Mouse (Mus musculus) kidney, postnatal 10 days (tissue): ENCODE measurements around the gene Tigd3.

Experiments
- DNase-seq: peaks from one replicate; pipeline ENCODE4 v3.0.0; 2021; ENCODE audit warnings: mixed read lengths

Gene Tigd3

DNA sequence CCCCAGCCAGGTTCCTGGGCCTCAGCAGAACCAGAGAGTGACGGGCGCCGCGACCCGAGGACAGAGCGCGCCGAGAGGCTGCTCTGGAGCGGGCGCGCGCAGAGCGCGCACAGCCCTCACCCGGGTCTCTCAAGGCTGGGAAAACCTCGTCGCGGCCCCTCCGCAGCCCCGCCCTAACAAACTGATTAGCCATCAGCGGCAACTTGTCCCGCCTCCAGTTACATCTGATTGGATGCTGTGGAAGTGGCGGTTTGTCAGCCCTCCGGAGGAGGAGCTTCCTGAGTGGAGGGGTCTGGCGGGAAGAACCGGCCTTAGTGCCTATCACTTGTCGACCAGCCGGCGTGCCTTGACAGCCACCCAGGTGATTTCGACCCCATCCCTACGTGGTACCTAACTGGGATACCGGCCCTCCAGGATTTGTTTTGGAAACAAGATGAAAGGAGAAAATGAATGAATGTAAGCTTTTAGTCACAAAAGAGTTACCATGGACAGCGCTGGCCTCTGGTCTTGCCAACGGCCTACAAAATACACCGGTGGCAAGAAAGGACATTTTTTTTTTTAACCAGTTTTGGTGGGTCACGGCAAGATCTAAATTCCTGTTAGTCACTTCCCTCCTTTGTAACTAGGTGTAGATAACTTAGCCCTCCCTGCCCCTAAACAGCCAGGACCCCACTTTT lies at the start of gene Tigd3:
Gene Tigd3, minus strand, starts transcription at position 148 of the 677 bp plus-strand sequence.
- peak; percentile 98 for DNase-seq

DNA sequence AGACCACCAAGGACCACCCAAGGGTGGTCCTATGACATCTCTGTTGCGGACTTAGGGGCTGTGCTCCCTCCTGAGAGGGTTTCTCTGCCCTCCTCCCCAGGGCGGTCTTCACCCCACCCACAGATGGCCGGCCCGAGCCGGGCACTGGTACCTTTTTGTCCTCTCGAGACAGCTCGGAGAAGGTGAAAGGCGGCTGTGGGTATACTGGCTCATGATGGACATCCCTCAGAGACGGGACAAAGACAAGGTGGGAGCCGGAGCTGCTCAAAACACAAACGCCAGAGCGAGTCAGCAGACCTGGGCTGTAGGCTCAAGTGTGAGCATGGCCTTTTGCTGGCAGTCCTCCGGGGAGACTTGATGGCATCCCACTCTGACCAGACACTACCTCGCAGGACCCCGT lies 49.5 kb upstream of the Tigd3 start:
- no peak for DNase-seq

DNA sequence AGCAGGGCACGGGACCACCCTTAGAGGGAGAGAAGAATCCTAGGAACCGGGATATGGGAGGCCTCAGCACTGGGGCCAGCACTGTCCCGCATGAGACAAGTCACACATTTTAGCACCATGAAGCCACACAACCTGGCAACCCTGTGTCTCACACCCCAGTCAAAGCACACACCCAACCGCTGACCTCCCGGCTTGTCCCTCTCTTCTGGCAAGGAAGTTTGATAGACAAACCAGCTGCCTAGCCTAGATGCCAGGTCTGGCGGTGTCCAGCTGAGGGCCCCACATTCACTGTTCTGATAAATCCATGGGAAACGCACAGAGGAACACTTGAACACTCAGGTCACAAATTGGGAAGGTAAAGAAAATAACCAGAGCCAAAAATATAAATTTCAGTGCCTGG lies 48.6 kb upstream of the Tigd3 start:
- DNase-seq, result no peak

DNA sequence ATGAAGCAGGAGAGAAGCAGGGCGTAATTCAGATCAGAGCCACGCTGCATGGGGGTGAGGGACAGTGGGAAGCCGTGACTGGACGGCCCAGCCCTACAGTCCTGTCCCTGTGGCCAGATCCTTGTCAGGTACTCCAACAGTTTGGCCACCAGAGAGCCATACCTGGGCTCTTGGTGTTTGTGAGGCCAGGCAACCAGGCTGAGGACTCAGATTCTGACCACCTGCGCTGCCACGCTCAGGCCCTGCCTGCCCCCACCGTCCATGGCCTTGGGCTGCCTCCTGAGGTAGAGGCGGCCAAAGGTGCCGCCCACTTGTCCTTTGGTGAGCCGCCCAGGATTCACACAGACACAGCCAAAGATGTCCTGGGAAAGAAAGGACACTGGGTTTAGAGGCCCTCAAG lies 46.7 kb upstream of the Tigd3 start:
- no peak for DNase-seq

DNA sequence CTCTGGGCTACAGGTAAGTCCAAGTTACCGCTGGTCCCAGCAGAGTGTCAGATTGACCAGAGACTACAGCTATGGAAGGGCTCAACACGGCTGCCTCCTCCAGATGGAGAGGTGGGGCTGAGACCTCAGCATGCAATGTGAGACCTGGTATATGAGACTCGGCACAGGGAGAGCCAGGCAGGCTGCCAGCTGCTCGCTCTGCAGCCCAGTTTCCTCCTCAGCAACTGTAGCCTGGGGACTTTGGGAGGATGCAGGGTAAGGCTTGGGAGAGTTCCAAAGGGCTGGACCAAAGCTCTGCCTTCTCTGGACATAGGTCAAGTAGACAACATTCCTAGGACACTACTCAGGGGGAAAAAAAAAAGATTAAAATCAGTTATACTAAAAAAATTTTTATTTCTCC lies 46.2 kb upstream of the Tigd3 start:
- DNase-seq, result peak; percentile 93

DNA sequence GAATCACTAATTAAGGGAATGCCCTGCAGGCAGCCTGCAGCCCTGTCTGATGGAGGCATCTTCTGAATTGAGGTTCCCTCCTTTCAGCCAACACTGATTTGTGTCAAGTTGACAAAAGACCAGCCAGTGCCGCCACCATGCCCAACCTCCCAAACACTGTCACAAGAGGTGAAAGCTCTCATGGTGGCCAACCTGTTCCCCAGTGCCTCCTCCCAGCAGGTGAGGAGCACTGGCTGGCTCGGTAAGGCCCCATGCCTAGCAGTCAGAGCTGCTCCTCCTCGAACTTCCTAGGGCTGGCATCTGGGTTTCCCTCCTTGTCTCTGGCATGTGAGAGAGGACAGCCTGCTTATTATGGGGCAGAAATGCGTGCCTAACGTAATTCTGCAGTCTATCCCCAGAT lies 45.8 kb upstream of the Tigd3 start:
- no peak for DNase-seq

DNA sequence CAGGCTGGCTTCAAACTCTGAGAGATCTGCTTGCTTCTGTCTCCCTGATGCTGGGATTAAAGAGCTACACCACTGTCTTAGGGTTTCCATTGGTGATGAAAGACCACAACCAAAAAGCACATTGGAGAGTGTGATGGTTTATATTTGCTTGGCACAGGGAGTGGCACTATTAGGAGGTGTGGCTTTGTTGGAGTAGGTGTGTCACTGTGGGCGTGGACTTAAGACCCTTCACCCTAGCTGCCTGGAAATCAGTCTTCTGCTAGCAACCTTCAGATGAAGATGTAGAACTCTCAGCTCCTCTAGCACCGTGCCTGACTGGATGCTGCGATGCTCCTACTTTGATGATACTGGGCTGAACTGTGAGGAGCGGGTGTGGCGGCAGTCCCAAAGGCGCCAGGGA lies 44.6 kb upstream of the Tigd3 start:
- DNase-seq, result no peak

DNA sequence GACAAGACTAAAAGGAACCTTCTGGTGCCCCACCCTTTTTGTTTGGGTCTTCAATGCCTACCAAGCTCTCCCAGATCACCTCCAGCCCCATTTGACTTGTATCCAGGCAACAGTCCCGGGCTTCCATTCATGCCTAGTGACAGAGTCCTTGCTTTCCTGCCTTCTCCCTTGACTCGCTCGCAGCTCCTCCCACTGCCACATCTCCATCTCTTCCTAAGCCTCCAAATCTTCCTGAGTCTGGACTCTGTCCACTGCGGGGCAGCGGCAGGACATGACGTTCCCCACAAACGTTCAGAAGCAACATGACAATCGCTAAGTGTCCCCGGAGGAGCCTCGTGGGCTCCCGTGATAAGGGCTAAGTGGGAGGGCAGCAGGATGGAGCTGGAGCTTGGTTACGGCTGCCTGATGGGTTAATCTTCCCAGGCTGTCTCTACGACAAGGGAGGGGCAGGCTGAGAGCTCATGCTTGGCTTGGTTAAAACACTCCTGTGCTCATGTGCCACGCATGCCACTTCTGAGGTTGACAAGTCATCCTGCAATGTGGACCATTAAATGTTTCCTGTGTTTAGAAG lies 44.0 kb upstream of the Tigd3 start:
- no peak for DNase-seq

DNA sequence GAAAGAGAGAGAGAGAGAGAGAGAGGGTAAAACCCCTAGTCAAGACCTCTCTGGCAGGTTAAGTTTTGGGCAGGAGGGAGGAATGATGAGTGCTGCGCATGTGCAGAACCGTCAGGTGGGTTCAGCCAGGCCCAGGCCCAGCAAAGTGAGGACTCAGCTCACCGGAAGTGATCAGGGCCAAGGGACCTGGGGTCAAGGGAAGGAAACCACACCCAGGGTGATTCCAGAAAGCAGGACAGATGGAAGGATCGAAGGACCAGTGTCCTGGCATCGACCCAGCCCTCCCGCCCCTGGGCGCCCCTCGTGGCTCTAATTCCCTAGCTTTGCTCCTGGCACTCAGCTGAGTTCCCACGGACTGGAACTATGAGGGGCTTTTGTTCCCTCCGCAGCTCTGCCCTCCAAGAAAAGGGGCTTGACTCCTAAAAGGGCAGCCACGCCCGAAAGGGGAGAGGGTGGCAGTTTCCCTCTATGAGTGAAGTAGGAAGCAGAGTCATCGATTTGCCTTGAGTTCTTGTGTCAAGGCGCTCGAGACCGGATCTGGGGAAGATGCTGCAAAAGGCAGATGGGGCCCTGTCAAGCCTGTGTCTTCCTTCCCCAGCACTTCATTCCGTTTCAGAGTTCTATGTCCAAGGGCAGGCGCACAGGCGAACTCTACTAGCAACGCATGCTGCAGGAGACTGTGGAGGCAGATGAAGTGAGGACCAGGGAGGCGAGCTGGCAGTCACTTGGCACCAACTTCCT lies 43.3 kb upstream of the Tigd3 start:
- no peak for DNase-seq

DNA sequence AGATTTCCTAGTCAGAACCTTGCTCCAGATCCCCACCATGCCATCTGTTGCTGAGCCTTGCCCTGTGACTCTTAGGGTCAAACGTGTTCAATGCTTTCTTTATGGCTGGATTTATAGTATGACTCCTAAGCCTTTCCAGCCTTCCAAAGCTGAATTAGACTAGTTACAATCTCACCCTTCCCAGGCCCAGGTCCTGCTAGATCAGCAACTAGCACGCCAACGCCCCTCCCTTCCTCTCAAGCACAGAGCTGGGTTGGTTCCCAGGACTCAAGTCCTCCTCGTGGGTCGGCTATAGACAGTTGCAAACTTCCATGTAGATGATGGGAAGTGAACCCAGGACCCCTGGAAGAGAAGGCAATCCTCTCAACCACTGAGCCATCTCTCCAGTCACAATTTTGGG lies 41.7 kb upstream of the Tigd3 start:
- DNase-seq, result peak; percentile 68

DNA sequence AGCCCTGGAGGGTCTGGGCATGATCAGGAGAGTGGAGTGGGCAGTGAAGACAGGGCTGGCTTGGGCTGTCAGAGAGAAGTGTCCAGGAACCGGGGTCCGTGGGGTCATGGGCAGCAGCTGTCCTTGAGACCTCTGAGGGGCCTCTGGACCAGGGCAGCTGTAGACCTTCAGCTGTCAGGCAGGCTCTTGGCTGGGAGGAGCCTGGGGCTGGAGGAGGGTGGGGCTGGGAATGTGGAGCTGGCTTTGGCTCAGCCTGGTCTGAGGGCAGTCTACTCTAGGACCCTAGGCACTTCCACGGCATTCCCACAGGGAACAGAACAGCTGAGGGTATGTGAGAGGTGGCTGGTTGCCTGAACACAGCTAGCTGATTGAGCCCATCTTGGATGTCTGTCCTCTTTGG lies 41.3 kb upstream of the Tigd3 start:
- DNase-seq, result peak; percentile 86

DNA sequence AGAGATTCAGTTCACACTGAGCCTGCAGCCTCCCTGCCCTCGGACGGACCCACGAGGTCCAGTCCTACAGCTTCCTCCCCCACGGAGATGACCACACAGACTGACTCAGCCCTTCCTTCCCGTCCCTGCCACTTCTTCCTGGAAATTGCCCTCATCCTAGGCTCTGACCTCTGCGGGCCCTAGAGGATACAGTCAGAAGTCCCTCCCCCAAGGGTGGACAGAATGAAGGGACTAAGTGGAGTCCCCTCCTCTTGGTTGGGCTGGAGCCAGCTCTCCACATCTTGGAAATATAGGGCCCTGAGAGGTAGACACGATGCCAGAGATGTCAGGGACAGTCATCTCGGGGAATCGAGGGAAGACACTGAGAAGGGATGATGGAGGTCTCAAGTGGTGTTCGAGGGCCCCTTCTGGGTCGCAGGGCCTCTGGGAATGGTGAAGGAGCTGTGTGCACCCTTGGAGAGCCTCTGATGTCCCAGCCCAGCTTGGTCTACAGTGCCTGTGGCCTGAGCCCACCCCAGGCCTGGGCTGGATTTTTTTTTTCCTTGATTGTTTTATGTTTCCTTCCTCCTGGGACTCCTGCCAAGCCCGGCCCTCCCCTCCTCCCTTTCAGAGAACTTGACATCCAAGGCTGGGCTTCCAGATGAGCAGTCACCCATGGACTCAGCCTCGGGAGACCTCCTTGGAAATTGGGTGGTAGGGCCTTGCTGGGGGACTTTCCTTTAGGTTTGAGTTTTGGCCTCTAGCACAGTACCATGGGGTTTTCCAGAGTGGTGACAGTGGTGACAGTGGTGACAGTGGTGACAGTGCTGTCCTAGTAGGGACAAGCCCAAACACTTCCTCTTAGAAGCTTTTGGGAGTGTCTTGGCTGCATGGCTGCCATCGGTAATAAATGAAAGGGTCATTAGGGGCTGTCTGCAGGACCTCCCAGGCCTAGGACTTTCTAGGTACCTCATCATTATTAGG lies 36.0 kb upstream of the Tigd3 start:
- peak; percentile 94 for DNase-seq

DNA sequence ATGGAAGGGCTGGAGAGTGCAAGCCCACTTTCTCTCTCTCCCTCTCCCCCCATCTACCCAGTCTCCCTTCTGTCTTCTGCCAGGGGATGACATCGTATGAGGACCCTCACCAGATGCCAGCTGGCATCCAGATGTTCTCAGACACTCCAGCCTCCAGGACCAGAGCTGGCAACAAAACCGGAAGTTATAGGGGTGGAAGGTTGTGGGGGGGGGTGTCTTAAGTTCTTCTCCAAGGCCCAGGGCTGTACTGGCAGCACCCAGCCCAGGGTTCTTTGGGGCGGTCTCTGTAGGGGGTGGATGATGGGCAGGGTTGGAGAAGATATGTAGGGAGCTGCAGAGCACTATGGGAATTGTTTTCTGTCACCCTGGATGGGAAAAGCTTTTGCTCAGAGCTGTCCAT lies 34.6 kb upstream of the Tigd3 start:
- no peak for DNase-seq

DNA sequence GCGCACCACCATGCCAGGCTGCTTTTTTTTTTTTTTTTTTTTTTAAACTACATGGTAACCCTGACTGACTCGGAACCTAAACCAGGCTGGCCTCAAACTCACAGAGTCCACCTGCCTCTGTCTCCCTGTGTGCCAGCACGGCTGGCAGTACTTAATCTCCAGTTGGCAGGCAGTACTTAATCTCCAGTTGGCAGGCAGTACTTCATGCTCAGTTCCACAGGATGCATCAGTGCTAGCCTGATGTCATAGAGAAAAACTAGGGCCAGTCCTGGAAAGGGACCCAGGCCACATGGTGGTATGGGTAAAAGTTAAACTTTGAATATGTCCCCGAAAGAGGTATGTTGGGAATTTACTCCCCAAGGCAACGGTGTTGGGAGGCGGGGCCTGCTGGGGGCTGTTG lies 34.2 kb upstream of the Tigd3 start:
- no peak for DNase-seq

DNA sequence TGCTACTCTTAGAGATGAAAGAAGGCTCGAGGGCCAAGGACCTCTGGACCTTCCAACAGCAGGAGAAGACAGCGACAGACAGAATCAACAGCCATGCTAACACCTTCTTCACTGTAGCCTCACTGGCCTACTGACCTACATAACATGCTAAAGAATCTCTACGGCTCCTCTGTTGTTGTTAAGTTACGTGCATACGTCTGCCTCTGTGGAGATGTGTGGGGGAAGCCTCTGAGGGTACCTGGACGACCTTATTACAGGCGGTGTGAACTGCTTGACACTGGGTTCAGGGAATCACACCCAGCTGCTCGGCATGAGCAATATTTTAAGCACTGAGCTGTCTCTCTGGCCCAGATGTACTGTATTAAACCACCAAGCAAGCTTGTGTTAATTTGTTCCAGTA lies 33.6 kb upstream of the Tigd3 start:
- no peak for DNase-seq

DNA sequence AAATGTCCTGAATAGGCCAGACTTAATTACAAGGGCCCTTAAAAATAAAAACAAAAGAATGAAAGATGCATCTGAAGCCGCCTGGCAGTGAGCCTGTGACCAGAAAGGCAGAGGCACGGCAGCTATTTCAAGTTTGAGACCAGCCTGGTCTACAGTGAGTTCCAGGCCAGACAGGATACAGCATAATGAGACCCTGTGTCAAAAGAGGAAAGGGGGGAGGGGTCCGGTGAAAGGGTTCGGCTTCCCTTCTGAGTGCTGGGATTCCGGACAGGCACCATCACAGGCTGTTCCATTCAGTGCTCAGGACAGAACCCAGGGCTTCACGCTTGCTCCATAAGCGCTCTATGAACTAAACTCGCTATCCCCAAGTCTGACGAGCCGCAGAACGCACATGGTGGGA lies 33.1 kb upstream of the Tigd3 start:
- peak; percentile 65 for DNase-seq

DNA sequence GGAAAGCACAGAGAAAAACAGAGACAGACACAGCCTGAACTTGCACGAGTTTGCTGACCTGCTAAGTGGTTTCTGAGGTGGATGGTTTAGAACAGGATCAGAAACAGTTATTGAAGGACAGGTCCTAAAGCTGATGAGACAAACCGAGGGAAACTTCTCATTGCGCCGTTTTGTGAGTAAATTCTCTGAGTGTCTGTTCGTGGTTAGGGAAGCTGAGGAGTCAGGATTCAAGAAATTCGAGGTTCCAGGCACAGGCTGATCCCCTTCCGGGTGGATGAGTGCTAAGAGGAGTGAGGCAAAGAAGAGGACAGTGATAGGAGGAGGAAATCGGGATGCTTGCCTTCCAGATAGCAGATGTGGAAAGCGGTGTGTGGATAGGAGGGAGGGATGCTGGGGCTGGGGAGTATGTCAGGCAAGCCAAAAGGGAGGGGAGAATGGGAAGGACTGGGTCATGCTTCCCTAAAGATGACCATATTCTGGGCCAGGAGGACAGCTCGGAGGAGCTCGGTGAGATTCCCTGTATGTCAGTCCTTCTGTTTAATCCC lies 31.4 kb upstream of the Tigd3 start:
- DNase-seq, result no peak

DNA sequence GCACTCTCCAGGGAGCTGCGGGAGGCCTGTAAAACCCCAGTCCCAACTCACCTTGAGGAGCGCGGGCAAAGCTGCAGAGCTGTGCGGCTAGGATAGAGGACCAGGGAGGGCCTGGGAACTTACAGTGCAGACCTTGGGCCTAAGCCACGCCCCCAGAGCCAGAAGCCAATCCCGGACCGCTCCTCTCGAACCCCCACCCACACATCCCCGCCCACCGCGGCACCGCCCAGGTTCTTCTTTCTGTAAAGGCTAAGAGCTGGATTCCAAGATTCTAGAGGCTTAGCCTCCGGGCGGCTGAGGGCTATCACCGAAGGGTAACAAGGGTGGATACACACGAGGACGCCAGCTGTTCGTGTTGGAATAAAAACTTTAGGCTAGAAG lies 30.8 kb upstream of the Tigd3 start, which contains the start of gene Cdc42ep2:
Gene Cdc42ep2, minus strand, starts transcription at position 104 of the 381 bp plus-strand sequence.
- peak; percentile 99 for DNase-seq

DNA sequence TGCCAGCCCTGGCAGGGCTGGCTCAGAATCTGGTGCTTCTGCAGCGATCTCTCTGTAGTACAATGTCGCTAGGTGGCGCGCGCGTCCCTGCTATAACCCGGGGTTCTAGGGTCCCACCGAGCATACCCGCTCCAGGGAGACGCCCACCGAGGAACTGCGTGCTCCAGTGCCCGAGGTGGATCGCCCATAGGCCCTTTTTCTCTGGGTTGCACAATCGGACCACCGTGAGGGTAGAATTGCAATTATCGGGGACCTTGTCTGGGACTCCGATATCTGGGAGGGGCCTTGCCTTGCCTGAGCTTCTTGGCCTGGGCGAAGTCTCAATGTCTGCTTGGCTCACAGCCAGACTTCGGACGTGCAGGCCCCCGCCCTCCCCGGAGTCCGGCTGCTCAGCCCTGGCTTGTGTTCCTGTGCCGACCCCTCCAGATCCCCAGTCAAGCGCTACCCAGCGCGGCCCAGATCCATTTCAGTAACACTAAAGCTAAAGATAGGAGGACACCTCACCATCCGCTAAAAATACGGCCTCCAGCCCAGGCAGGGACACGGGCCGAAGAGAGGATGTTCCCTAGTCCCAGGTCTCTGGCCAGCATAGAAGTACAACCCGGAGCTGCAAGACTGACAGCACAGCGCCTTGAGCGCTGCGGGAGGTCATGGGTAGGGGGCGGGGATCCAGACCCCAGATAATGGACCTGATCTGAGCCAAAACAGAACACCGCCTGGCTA lies 30.2 kb upstream of the Tigd3 start:
- peak; percentile 99 for DNase-seq

DNA sequence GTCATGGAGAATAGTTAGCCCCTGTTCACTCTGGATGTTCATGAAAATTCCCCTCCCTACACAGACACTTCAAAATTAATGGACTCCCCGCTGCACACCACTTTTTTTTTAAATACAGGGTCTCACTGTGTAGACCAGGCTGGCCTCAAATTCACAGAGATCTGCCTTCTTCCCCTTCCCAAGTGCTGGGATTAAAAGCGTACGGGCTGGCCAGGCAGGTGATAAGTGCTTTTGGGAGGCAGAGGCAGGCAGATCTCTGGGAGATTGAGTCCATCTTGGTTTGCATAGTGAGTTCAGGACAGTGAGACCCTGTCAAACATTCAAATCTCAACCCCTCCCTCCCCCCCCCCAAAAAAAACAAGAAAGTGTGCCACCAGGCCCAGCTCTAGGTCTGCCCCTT lies 29.0 kb upstream of the Tigd3 start:
- DNase-seq, result peak; percentile 4

DNA sequence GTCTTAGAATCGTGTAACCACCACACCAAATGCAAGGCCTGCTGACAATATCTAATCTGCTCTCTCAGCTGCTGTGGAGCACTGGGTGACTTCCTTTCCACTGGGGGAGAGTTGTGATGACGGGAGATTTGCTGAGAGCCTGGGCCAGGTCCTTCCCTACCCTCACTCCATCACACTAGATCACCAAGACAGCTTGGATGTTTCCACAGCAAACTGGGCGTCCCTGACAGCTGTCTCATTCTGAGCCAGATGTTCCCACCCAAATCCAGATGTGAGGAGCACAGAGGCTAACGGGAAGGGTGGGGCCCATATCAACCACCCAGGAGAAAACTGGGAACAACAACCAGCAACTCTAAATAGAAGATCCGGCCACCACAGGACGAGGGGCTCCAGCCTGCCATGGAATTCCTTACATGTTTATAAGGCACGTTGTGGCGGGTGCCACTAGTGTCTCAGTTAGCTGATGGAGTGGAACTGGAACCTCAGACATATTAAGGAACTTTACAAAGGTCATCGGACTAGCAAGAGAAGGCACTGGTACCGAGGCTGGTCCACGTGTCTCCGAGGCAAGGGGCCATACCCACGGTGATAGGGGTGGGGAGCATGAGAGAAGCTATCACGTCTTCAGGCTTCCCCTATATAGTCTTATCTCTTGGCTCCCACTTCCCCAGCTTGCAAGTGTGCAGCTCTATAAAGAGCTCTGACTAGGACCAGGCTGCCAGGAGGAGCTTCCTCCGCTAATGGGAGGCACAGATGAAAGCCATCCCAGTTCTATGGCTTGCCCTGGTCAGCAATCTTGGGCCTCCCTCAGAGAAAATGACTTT lies 28.4 kb upstream of the Tigd3 start:
- DNase-seq, result peak; percentile 40
